Mouse (Mus musculus): ENCODE measurements around the gene Syt12. TPM values are rescaled to one million over a fixed set of nuclear protein-coding genes. Genes with fewer than 3 reads are reported as not detected.

The Syt12 gene
- polyA plus RNA-seq, 2 experiments = 0.06 to 0.15 TPM

- Histone ChIP-seq H3K36me3 (replicated peaks; ENCODE audit: control insufficient read depth, insufficient read depth, low read depth) (no peaks in the 10 kb centered on the region), H3K4me2 (ENCODE audit: low read depth) (no peak overlapping the region), H3K9ac (replicated peaks) (no peak overlapping the region), H3K9me3 (ENCODE audit: control insufficient read depth, low read length) (no peaks in the 10 kb centered on the region), H3K27ac (no peak overlapping the region), H3K4me1 (replicated peaks; ENCODE audit: control insufficient read depth in 2 of 2, insufficient read depth in 2 of 2, low read length in 1 of 2) (no peaks in the 10 kb centered on the region), H3K4me3 (ENCODE audit: insufficient read depth in 1 of 2, low read depth in 2 of 2, low read length in 2 of 2) (no peak overlapping the region), H3K27me3 (ENCODE audit: control insufficient read depth, insufficient read depth, low read length) (no peaks in the 10 kb centered on the region)
- no peak for ATAC-seq (ENCODE audit: insufficient read depth)
- 49% methylated on average over 2 of the region's 2 CpGs for WGBS (ENCODE audit: insufficient replicate concordance)
- no peak for DNase-seq (ENCODE audit: low read depth in 3 of 3, low spot score in 3 of 3)
- TF ChIP-seq EP300 (IDR thresholded peaks at IDR 0.05; ENCODE audit: low read depth) = no peak
- TF ChIP-seq CTCF (IDR thresholded peaks at IDR 0.05; ENCODE audit: low read depth) = no peak
These were observed 10.6 kb upstream of the Syt12 start for GRCm38 (mm10) chr19:4487877-4488276.

- TF ChIP-seq CTCF (IDR thresholded peaks at IDR 0.05; ENCODE audit: low read depth) = no peak
- TF ChIP-seq EP300 (IDR thresholded peaks at IDR 0.05; ENCODE audit: low read depth) = no peak
- 53% methylated on average over 5 of the region's 5 CpGs for WGBS (ENCODE audit: insufficient replicate concordance)
- Histone ChIP-seq H3K27ac (no peak overlapping the region), H3K9ac (replicated peaks) (no peak overlapping the region), H3K36me3 (replicated peaks; ENCODE audit: control insufficient read depth, insufficient read depth, low read depth) (no peaks in the 10 kb centered on the region), H3K27me3 (ENCODE audit: control insufficient read depth, insufficient read depth, low read length) (no peaks in the 10 kb centered on the region), H3K4me3 (ENCODE audit: insufficient read depth in 1 of 2, low read depth in 2 of 2, low read length in 2 of 2) (no peak overlapping the region), H3K4me2 (ENCODE audit: low read depth) (no peak overlapping the region), H3K4me1 (replicated peaks; ENCODE audit: control insufficient read depth in 2 of 2, insufficient read depth in 2 of 2, low read length in 1 of 2) (no peaks in the 10 kb centered on the region), H3K9me3 (ENCODE audit: control insufficient read depth, low read length) (no peaks in the 10 kb centered on the region)
- no peak for DNase-seq (ENCODE audit: low read depth in 3 of 3, low spot score in 3 of 3)
- ATAC-seq (ENCODE audit: insufficient read depth) = no peak
These were observed 7.8 kb upstream of the Syt12 start for GRCm38 (mm10) chr19:4485006-4485405.

- no peak for TF ChIP-seq CTCF (IDR thresholded peaks at IDR 0.05; ENCODE audit: low read depth)
- TF ChIP-seq EP300 (IDR thresholded peaks at IDR 0.05; ENCODE audit: low read depth) = no peak
- H3K9me3 ChIP-seq (ENCODE audit: control insufficient read depth, low read length) = no peaks in the 10 kb centered on the region
- H3K27me3 ChIP-seq (ENCODE audit: control insufficient read depth, insufficient read depth, low read length) = peaks cover 9% of the 10 kb centered on the region
- H3K4me1 ChIP-seq (replicated peaks; ENCODE audit: control insufficient read depth in 2 of 2, insufficient read depth in 2 of 2, low read length in 1 of 2) = no peaks in the 10 kb centered on the region
- ATAC-seq (ENCODE audit: insufficient read depth) = no peak
- 67% methylated on average over 3 of the region's 3 CpGs for WGBS (ENCODE audit: insufficient replicate concordance)
- H3K36me3 ChIP-seq (replicated peaks; ENCODE audit: control insufficient read depth, insufficient read depth, low read depth) = no peaks in the 10 kb centered on the region
- H3K4me2 ChIP-seq (ENCODE audit: low read depth) = no peak overlapping the region
- H3K27ac ChIP-seq = no peak overlapping the region
- no peak for DNase-seq (ENCODE audit: low read depth in 3 of 3, low spot score in 3 of 3)
- no peak overlapping the region for H3K4me3 ChIP-seq (ENCODE audit: insufficient read depth in 1 of 2, low read depth in 2 of 2, low read length in 2 of 2)
- H3K9ac ChIP-seq (replicated peaks) = no peak overlapping the region
These were observed 5.0 kb upstream of the Syt12 start for GRCm38 (mm10) chr19:4482111-4482859.

GRCm38 (mm10) chr19:4481326-4481725 lies 4.1 kb upstream of the Syt12 start:
- WGBS (ENCODE audit: insufficient replicate concordance) = 17% methylated on average over 4 of the region's 4 CpGs
- no peak for TF ChIP-seq EP300 (IDR thresholded peaks at IDR 0.05; ENCODE audit: low read depth)
- TF ChIP-seq CTCF (IDR thresholded peaks at IDR 0.05; ENCODE audit: low read depth) = no peak

GRCm38 (mm10) chr19:4480041-4480440 lies 2.8 kb upstream of the Syt12 start:
- H3K27me3 ChIP-seq (ENCODE audit: control insufficient read depth, insufficient read depth, low read length) = peaks cover 31% of the 10 kb centered on the region
- no peak overlapping the region for H3K9ac ChIP-seq (replicated peaks)

More at GRCm38 (mm10) chr19:4481326-4481725, 4.1 kb upstream of the Syt12 start:
- no peaks in the 10 kb centered on the region for H3K9me3 ChIP-seq (ENCODE audit: control insufficient read depth, low read length)
- H3K36me3 ChIP-seq (replicated peaks; ENCODE audit: control insufficient read depth, insufficient read depth, low read depth) = no peaks in the 10 kb centered on the region
- H3K4me3 ChIP-seq (ENCODE audit: insufficient read depth in 1 of 2, low read depth in 2 of 2, low read length in 2 of 2) = no peak overlapping the region
- H3K27me3 ChIP-seq (ENCODE audit: control insufficient read depth, insufficient read depth, low read length) = peaks cover 18% of the 10 kb centered on the region
- H3K27ac ChIP-seq = no peak overlapping the region
- H3K4me2 ChIP-seq (ENCODE audit: low read depth) = no peak overlapping the region
- DNase-seq (ENCODE audit: low read depth in 3 of 3, low spot score in 3 of 3) = no peak
- H3K9ac ChIP-seq (replicated peaks) = no peak overlapping the region
- no peaks in the 10 kb centered on the region for H3K4me1 ChIP-seq (replicated peaks; ENCODE audit: control insufficient read depth in 2 of 2, insufficient read depth in 2 of 2, low read length in 1 of 2)
- ATAC-seq (ENCODE audit: insufficient read depth) = no peak

More at GRCm38 (mm10) chr19:4480041-4480440, 2.8 kb upstream of the Syt12 start:
- Histone ChIP-seq H3K4me2 (ENCODE audit: low read depth) (no peak overlapping the region), H3K36me3 (replicated peaks; ENCODE audit: control insufficient read depth, insufficient read depth, low read depth) (no peaks in the 10 kb centered on the region), H3K4me3 (ENCODE audit: insufficient read depth in 1 of 2, low read depth in 2 of 2, low read length in 2 of 2) (no peak overlapping the region), H3K4me1 (replicated peaks; ENCODE audit: control insufficient read depth in 2 of 2, insufficient read depth in 2 of 2, low read length in 1 of 2) (no peaks in the 10 kb centered on the region), H3K27ac (no peak overlapping the region), H3K9me3 (ENCODE audit: control insufficient read depth, low read length) (no peaks in the 10 kb centered on the region)
- WGBS (ENCODE audit: insufficient replicate concordance) = 56% methylated on average over 2 of the region's 2 CpGs
- TF ChIP-seq CTCF (IDR thresholded peaks at IDR 0.05; ENCODE audit: low read depth) (no peak), EP300 (IDR thresholded peaks at IDR 0.05; ENCODE audit: low read depth) (no peak)
- ATAC-seq (ENCODE audit: insufficient read depth) = no peak
- no peak for DNase-seq (ENCODE audit: low read depth in 3 of 3, low spot score in 3 of 3)
